10 mouse cellular contexts compared by ENCODE assay signal in genomic region chr14:24825722-24826386, GRCm38 (mm10).
DNase-seq lines count a peak whose midpoint lies in the region; ATAC-seq and TF ChIP-seq lines count a peak whose summit lies in the region.
"Had no signal": no experiment of that assay in that cellular context is flagged by ENCODE, and none has a peak within 500 bp of the region (broad histone marks: within the 10 kb centered on the region; RNA-seq: fewer than 3 reads in every experiment).

No protein-coding gene starts in this region.

- no peaks in the 10 kb centered on the region for H3K36me3 ChIP-seq in forebrain, embryonic 13.5 days (ENCODE audit: poor library complexity, severe bottlenecking)
- no peaks in the 10 kb centered on the region for H3K36me3 ChIP-seq in limb, embryonic 11.5 days (ENCODE audit: control insufficient read depth, insufficient read depth, low read length)
- H3K36me3 ChIP-seq in neural tube, embryonic 13.5 days = no peaks in the 10 kb centered on the region

- peaks cover 41% of the 10 kb centered on the region for H3K4me1 ChIP-seq in forebrain, embryonic 13.5 days
- H3K4me1 ChIP-seq in limb, embryonic 11.5 days (ENCODE audit: control insufficient read depth, insufficient read depth, low read length) = peaks cover 39% of the 10 kb centered on the region
- peaks cover 74% of the 10 kb centered on the region for H3K4me1 ChIP-seq in neural tube, embryonic 13.5 days (replicated peaks)

- 33% methylated on average over 11 of the region's 11 CpGs for WGBS in forebrain, embryonic 13.5 days
- WGBS in limb, embryonic 11.5 days = 27% methylated on average over 11 of the region's 11 CpGs
- WGBS in neural tube, embryonic 13.5 days = 29% methylated on average over 11 of the region's 11 CpGs

- H3K9me3 ChIP-seq in forebrain, embryonic 13.5 days (replicated peaks) = no peaks in the 10 kb centered on the region
- no peaks in the 10 kb centered on the region for H3K9me3 ChIP-seq in limb, embryonic 11.5 days (ENCODE audit: control insufficient read depth, low read length)
- H3K9me3 ChIP-seq in neural tube, embryonic 13.5 days = no peaks in the 10 kb centered on the region

- no peak overlapping the region for H3K4me3 ChIP-seq in layer of hippocampus, adult 2 months
- no peak overlapping the region for H3K4me3 ChIP-seq in forebrain, embryonic 13.5 days
- no peak overlapping the region for H3K4me3 ChIP-seq in limb, embryonic 11.5 days (ENCODE audit: low read depth, low read length)
- H3K4me3 ChIP-seq in neural tube, embryonic 13.5 days = no peak overlapping the region

- no peak for TF ChIP-seq CTCF in layer of hippocampus, adult 2 months (conservative IDR thresholded peaks at IDR 0.05)

- peak; percentile 26; the same call in 1 of the 2 replicates for ATAC-seq in forebrain, embryonic 13.5 days
- ATAC-seq in limb, embryonic 11.5 days (ENCODE audit: insufficient number of reproducible peaks, low FRiP score, low TSS enrichment, low read depth) = no peak
- no peak for ATAC-seq in neural tube, embryonic 13.5 days (ENCODE audit: low read depth)

- no peak overlapping the region for H3K4me2 ChIP-seq in forebrain, embryonic 13.5 days
- no peak overlapping the region for H3K4me2 ChIP-seq in limb, embryonic 11.5 days (ENCODE audit: low read depth, severe bottlenecking)
- H3K4me2 ChIP-seq in neural tube, embryonic 13.5 days = no peak overlapping the region

- H3K27ac ChIP-seq in layer of hippocampus, adult 2 months = peak overlapping the region; percentile 55; the same call in 1 of the 2 replicates
- H3K27ac ChIP-seq in forebrain, embryonic 13.5 days = peak overlapping the region; percentile 90
- peak overlapping the region; percentile 63 for H3K27ac ChIP-seq in limb, embryonic 11.5 days (replicated peaks; ENCODE audit: low read depth, low read length)
- peak overlapping the region; percentile 97 for H3K27ac ChIP-seq in neural tube, embryonic 13.5 days (replicated peaks)

- H3K27me3 ChIP-seq in forebrain, embryonic 13.5 days = no peaks in the 10 kb centered on the region
- no peaks in the 10 kb centered on the region for H3K27me3 ChIP-seq in limb, embryonic 11.5 days (ENCODE audit: control insufficient read depth, insufficient read depth, low read length)
- no peaks in the 10 kb centered on the region for H3K27me3 ChIP-seq in neural tube, embryonic 13.5 days

- H3K9ac ChIP-seq in forebrain, embryonic 13.5 days = no peak overlapping the region
- H3K9ac ChIP-seq in limb, embryonic 11.5 days (ENCODE audit: low read length) = no peak overlapping the region
- H3K9ac ChIP-seq in neural tube, embryonic 13.5 days = peak overlapping the region; percentile 49; the same call in 1 of the 2 replicates

- peak in 1 of 2 experiments; percentile 6 for DNase-seq in layer of hippocampus, adult 2 months (ENCODE audit: low spot score in 2 of 2)
- no peak for DNase-seq in layer of hippocampus, adult 9-11 months
- no peak for DNase-seq in limb, embryonic 11.5 days (ENCODE audit: low spot score)
- DNase-seq in right cerebral cortex, postnatal 4 days = no peak
- no peak for DNase-seq in frontal cortex, postnatal 36 days (ENCODE audit: low spot score in 2 of 2)
- no peak for DNase-seq in lung, postnatal 10 days
- DNase-seq: B cell, adult 2 months; heart, adult 11 months had no signal
